Mouse (Mus musculus): ENCODE results near the gene Olfr859.
"Not testable (repeated sequence)": the region's sequence is repeated elsewhere in the genome, so short reads cannot be mapped to it uniquely, and the experiment has no call there.

Olfr859 gene

DNA sequence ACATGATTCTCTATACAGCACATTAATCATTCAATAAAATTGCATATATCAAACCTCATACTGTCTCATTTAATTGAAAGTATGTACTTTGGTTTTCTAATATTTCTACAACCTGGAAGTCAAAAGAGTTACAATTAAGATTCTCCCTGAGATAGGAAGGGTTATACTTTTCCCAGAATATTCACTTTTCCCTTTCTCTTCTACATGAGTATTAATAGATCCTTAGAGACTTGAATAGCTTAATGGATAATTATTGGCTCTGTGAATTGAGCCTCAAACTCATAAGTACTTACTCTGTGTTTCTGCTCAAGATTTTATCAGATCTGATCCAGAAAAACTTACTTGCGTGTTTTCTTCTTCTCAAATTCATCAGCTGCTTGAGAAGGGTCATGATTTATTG lies at the start of gene Olfr859:
Gene Olfr859 (plus strand): TSS at position 301 of the 400 bp plus-strand sequence.
- DNase-seq (ENCODE audit: low spot score in 2 of 2) = not testable (repeated sequence)

- DNase-seq (ENCODE audit: low spot score in 2 of 2) = no peak
Measured at GRCm38 (mm10) chr9:19769136-19769535, 35.6 kb upstream of the Olfr859 start.

GRCm38 (mm10) chr9:19769701-19770100 lies 35.0 kb upstream of the Olfr859 start:
- no peak for DNase-seq (ENCODE audit: low spot score in 2 of 2)

GRCm38 (mm10) chr9:19779983-19780382 lies 24.7 kb upstream of the Olfr859 start, which contains the start of gene Olfr58:
Olfr58 (plus strand) TSS chr9:19780283.
- no peak for DNase-seq (ENCODE audit: low spot score in 2 of 2)

DNA sequence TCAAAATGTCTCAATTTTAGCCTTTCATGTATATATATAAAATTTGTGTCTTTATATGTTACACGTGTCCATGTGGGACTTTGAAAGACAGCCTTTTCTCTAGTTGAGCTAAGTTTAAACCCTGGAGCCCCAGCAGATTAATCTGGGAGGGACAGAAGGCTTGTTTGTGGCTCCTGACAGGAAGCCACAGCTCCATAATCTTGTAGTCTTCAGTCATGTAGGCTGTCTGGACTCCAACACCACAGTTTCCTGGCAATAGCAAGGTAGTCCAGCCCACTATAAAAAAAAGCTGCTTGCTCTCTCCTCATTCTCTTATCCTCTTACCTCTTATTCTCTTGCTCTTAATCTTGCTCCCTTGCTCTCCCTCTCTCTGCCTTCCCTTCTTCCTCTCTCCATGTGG lies 1.7 kb upstream of the Olfr859 start:
- no peak for DNase-seq (ENCODE audit: low spot score in 2 of 2)

- no peak for DNase-seq (ENCODE audit: low spot score in 2 of 2)
Measured at GRCm38 (mm10) chr9:19849647-19850046, 44.9 kb downstream of the Olfr859 start, which contains the start of gene Olfr860. Olfr860 (minus strand) TSS chr9:19849747.
